In genomic region chr16:48890733-48891132, GRCm38 (mm10) we compare ENCODE assay signal across 13 mouse cellular contexts. TPM values are rescaled to one million over a fixed set of nuclear protein-coding genes. Genes with fewer than 3 reads are reported as not detected.
"Had no signal": no experiment of that assay in that cellular context is flagged by ENCODE, and none has a peak within 500 bp of the region (broad histone marks: within the 10 kb centered on the region; RNA-seq: fewer than 3 reads in every experiment).

No protein-coding gene starts in this region.

- H3K27ac ChIP-seq: limb, embryonic 10.5 days; liver, embryonic 13.5 days; midbrain, embryonic 10.5 days; midbrain, embryonic 15.5 days had no signal

- H3K27me3 ChIP-seq: liver, embryonic 13.5 days; midbrain, embryonic 15.5 days had no signal

- H3K4me3 ChIP-seq: limb, embryonic 10.5 days; liver, embryonic 13.5 days; midbrain, embryonic 10.5 days; midbrain, embryonic 15.5 days had no signal

- H3K4me1 ChIP-seq: limb, embryonic 10.5 days; liver, embryonic 13.5 days; midbrain, embryonic 10.5 days; midbrain, embryonic 15.5 days had no signal

- H3K36me3 ChIP-seq: limb, embryonic 10.5 days; liver, embryonic 13.5 days; midbrain, embryonic 10.5 days; midbrain, embryonic 15.5 days had no signal

- ATAC-seq: intestine, embryonic 16.5 days; liver, postnatal 0 days; midbrain, embryonic 15.5 days had no signal

- DNase-seq: kidney, adult 8-10 months; kidney, postnatal 10 days; liver, embryonic 13.5 days; liver, postnatal 0 days; right cerebral cortex, postnatal 4 days; spleen, adult 18-20 months; thymus, adult 2 months; thymus, postnatal 25 days had no signal

- H3K4me2 ChIP-seq: liver, embryonic 13.5 days; midbrain, embryonic 15.5 days had no signal

- H3K9me3 ChIP-seq: limb, embryonic 10.5 days; liver, embryonic 13.5 days; midbrain, embryonic 15.5 days had no signal

- H3K9ac ChIP-seq: liver, embryonic 13.5 days; liver, postnatal 0 days; midbrain, embryonic 15.5 days had no signal

RNA-seq across cellular contexts. Expression of gene Retnlg, which starts 18.3 kb away (rescaled TPM):
- polyA plus RNA-seq: limb, embryonic 10.5 days; midbrain, embryonic 10.5 days; midbrain, embryonic 15.5 days had no signal

RNA-seq across cellular contexts. Expression of gene Retnla, which starts 48.4 kb away (rescaled TPM):
- polyA plus RNA-seq: intestine, embryonic 16.5 days; limb, embryonic 10.5 days; limb, embryonic 14.5 days; liver, embryonic 13.5 days; liver, postnatal 0 days; midbrain, embryonic 10.5 days; midbrain, embryonic 15.5 days had no signal
